Mouse (Mus musculus) layer of hippocampus, postnatal 10 days (tissue): ENCODE results near the gene Trappc3l. TPM values are rescaled to one million over a fixed set of nuclear protein-coding genes. Genes with fewer than 3 reads are reported as not detected.

Experiments used
- DNase-seq, 2 experiments: peaks; one replicate each; pipeline ENCODE4 v3.0.0; 2021; ENCODE audit warnings: low spot score in 2 of 2
- total RNA-seq, 2 experiments: library from RNA; stranded (reverse); gene quantifications; 2 replicates each; pipeline ENCODE4 v1.2.3; 2021

Gene Trappc3l
- total RNA-seq, 2 experiments from 2014 or later, result 0.80 TPM

- DNase-seq, result no peak
Observed at GRCm38 (mm10) chr10:34095147-34095546, 57.8 kb downstream of the Trappc3l start.

- DNase-seq, result peak in 1 of 2 experiments; percentile 4
Observed at GRCm38 (mm10) chr10:34095964-34096363, 58.6 kb downstream of the Trappc3l start.

GRCm38 (mm10) chr10:34096418-34096883, 59.1 kb downstream of the Trappc3l start, which contains the start of gene Calhm5:
TSS of gene Calhm5 (minus strand) at chr10:34096519.
- DNase-seq, result peak; percentile 11 to 36

DNA sequence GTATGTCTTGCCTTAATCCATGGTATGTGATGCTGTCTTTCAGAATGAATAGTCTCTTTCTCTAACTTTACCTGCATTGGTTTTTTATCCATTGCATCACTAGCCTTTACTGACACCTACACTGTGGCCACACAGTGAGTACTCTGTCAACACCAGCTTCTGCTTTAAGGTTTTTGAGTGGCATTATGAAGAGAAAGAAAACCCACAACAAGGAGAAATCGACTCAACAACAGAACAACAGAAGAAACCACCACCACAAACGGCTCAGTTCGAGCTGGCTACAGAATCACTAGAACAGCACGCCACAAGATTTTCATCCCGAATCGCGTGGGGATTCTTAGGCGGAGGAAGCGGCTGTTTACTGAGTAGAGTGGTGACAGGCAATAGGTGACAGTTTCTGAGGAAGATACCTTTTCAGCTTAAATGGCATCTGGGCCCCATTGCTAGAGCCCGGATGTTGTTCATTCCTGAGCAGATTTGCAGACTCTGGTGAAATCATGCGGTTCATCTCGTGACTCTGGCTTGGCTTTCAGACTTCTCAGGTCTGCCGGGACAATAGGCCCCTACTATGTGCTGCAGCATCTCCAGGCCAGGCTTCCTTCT, 73.6 kb downstream of the Trappc3l start:
- no peak for DNase-seq

- DNase-seq, result no peak
Observed at GRCm38 (mm10) chr10:34111964-34112738, 74.8 kb downstream of the Trappc3l start.

DNA sequence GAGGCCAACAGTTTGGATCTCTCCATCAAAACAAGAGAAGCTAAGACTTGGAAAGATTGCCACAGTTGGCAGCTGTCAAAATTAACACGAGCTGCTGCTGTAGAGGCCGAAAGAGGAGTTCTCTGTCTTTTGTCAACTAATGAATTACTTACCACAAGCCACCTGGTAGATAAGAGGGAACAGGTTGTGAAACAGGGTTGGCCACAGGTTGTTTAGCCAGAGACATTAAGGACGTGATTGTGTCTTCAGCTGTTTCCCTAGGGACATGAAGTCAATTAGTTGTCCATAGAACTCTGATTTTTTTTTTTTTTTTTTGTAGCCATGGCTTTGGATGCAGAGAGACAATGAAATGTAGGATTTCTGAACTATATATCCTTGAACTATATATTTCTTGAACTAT, 79.7 kb downstream of the Trappc3l start:
- DNase-seq, result no peak

- DNase-seq, result no peak
Observed at GRCm38 (mm10) chr10:34117770-34118169, 80.4 kb downstream of the Trappc3l start.

GRCm38 (mm10) chr10:34118421-34118820, 81.0 kb downstream of the Trappc3l start:
- DNase-seq, result no peak

DNA sequence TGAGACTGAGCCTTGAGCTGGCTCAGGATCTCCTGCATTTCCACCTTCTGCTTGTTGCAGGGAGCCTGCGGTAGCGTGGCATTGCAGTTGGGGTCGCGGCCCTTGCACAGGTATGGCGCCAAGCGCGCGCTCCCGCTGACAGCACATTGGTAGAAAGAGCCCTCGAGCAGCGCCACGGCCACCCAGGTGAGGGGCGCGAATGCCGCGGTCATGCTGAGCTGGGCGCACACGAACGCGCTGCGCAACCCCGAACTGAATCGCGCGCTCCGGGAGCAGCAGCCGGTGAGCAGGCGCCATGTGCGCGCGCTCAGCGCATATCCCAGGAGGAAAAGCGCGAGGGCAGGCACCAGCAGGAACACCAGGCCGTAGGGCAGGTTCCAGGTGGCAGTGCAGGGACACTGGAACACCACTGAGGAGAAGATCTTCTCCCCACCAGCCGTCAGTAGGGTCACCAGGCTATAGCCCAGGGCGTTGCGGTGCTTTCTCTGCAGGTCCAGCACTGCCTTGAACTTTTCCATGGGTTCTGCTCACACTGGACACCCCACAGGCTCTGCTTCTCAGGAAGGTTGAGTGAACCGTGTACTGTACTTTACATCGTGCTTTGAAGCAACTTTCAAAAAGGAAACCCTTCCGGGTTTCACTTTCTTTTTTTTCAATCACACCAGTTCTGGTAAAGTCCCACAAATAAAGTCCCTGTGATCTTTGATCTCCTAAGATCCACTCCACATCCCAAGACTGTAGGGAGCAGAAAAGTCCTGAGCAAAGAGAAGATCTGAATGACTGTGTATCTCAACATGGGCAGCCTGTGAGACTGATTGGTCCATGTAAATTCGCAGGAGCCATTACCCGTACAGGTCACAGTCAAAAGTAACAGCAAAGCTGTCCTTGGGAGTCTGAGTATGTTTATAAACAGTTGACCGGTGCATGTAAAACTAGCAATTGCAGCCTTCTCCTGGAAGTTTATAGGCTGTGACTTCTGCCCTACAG, 90.3 kb downstream of the Trappc3l start, which contains the start of gene Calhm6:
Gene Calhm6 (minus strand): TSS at position 593 of the 987 bp plus-strand sequence.
- DNase-seq, result peak; percentile 31 to 48

DNA sequence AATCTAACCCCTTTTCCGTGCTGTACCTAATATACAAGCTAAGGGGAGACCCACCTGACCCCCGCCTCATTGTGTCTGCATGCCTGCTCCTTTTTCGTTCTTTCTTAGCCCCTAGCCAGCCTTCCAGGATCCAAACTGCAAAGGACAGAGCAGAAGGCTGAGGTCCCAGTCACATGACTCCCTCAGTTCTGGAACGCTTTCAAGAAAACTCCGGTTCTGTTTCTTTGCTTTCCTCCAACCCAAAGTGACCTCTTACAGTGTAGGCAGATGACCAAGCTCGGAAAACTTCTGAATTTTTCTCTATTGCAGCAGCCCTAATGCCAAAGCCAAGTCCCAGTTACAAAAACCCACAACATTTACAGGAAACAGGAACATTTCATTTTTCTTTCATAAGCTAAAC, 91.0 kb downstream of the Trappc3l start:
- DNase-seq, result no peak

GRCm38 (mm10) chr10:34131356-34131755, 94.0 kb downstream of the Trappc3l start:
- no peak for DNase-seq

GRCm38 (mm10) chr10:34136432-34136831, 99.0 kb downstream of the Trappc3l start:
- no peak for DNase-seq

DNA sequence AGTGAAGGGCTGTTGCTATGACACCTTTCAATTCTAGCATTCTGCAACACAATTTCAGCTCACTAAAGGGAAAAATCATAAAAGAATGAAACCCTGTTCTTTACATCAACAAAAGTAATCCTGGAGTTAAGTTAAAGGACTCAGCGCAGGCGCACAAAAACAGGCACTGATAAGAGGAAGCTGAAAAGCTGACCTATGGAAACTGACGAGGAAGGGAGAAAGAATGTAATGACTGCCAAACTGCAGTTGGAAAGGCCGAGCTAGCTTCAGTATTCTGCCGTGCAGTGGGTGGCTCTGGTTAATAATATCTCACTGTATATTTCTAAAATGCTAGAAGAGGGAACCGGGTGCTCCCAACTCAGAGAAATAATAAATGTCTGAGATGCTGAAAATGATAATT, 100.6 kb downstream of the Trappc3l start:
- no peak for DNase-seq

DNA sequence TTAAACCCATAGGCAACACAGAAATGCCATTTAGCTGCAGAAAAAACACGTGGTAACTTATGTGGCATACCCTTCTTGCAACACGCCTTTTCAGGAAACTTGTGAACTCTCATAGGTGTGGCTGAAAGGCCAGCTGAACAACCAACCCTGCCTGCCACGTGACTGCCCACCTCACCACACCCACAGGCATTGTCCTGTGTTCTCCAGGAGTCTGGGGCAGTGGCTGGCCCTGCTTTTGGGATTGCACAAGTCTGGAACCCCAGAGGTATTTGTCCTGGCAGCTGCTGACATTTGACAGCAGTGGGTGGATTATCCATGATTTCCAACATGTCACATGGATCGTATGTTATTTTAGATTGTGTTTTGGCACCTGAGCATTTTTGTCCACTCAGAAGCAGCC, 102.4 kb downstream of the Trappc3l start:
- DNase-seq, result no peak

DNA sequence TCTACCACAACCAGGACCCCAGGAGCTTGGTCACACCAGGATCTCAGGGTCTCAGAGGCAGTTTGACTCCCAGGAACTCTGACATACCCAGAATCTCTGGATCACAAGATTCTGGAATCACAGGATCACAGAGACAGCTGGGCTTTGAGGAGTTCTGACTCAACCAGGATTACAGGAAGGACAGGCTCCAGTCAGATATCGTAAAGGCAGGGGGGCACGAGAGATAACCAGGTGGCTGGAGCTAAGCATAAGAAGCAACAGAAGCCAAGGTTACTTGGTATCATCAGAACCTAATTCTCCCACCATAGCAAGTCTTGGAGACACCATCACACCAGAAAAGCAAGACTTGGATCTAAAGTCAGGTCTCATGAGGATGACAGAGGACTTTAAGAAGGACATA, 104.3 kb downstream of the Trappc3l start:
- no peak for DNase-seq

DNA sequence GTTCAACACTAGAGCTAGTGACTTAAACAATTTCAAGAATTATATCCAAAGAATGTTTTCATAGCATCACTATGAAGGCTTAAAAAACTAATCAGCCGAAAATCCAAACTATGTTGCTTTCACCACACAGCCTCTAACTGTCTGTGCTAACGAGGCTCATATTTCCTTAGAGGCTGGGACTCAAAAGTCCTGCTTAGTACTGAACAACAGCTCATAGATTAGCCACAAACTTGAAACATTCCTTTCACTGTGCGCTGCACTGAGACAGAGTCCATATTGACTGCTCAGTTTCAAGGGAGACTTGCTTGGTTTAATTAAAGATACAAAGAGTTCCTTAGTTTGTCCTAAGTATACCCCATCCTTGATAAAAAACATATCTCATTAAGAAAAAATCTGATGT, 112.4 kb downstream of the Trappc3l start:
- no peak for DNase-seq

GRCm38 (mm10) chr10:34150454-34150853, 113.1 kb downstream of the Trappc3l start:
- DNase-seq, result no peak

- no peak for DNase-seq
Observed at GRCm38 (mm10) chr10:34151827-34152226, 114.4 kb downstream of the Trappc3l start.

DNA sequence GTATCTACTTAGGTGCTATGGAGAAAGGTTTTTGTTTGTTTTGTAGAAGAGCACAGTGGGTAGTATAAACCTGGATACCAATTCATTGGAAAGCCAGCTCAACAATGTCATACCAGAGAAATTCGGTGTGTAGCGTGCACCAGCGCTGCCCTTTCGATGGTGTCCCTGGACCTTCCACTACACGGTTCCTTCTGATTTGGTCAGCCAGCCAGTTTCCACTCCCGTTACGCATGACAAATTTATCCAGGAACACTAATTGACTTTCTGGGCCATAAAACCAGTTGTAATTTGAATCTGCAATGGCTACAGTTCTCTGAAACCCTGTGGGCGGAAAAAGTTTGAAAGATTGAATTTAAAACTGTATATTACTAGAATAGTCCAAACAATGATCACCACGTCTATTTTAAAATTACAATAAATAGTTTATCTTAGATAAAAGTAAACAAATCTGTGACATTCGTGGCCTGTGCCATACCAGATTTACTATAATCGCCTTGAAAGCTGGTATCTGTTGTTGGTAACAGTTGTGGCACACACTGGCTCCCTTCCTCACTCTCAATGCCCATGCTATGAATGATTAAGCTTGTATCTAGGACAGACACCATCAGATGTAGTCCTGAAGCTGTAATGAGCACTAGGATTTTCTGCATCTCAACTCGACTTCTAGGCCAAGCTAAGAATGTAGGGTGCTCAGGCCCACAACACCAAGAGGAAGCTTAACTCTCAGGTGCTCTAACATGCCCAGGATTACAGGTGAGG, 118.6 kb downstream of the Trappc3l start:
- DNase-seq, result no peak
